Mouse (Mus musculus): Measurements from ENCODE around the gene Nrros. TPM values are rescaled to one million over a fixed set of nuclear protein-coding genes. Genes with fewer than 3 reads are reported as not detected.

Nrros gene
- total and polyA plus RNA-seq, 3 experiments = 3.9 to 9.5 (median 4.7) TPM

DNA sequence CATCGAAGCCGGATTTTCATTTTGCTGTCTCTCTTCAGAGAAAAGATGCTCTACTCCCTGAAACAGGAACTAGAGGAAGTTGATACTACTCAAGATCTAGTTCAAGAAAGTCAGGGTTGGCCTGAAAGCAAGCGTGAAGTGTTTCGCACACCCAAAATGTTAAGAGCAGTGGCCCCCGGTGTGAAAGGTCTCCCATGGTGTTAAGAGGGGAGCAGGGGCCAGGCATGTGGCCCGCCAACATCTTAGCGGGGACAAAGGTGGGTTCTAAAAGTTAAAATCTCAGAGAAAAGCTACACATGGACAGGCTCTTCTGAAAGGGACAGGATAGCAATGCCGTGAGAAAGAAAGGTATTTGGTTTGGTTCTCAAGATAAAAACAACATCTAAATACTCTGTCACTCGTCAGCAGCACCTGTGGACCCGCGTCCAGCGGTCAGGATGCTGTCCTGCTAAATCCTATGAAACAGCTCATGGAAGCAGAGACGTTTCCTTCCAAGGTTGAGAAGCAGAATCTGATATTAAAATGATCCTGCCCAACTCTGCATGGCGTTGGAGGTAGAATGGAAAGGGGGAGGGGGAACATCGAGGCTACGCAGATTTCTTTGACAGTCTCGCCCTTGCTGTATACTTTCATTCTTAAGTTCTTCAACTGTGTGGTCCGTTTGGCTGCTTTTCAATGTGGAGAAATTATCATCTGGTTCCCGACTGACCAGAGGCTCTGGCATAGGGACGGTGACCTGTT lies 35.8 kb downstream of the Nrros start:
- Histone ChIP-seq H3K9ac (ENCODE audit: low read depth, low read length) (peak overlapping the region; percentile 2), H3K27me3 (ENCODE audit: control insufficient read depth, insufficient read depth, low read length) (no peaks in the 10 kb centered on the region), H3K79me2 (replicated peaks; ENCODE audit: control insufficient read depth, insufficient read depth, low read length) (no peaks in the 10 kb centered on the region), H3K27ac (peak overlapping the region; percentile 65), H3K4me3 (peak overlapping the region; percentile 45), H3K4me1 (ENCODE audit: control insufficient read depth, insufficient read depth, low read length) (peaks cover 4% of the 10 kb centered on the region), H3K36me3 (ENCODE audit: control insufficient read depth, insufficient read depth, low read length) (no peaks in the 10 kb centered on the region)
- TF ChIP-seq CTCF (IDR thresholded peaks at IDR 0.05) (no peak), EP300 (IDR thresholded peaks at IDR 0.05; ENCODE audit: insufficient read depth, low read depth, low read length) (no peak), POLR2A (IDR thresholded peaks at IDR 0.05; ENCODE audit: insufficient read depth, low read depth, low read length) (no peak)
- intact Hi-C loops (cut with DNase I) = loop anchor here (2.0 kb wide), 1 partner anchor 47 kb away; no protein-coding TSS in a partner anchor
- WGBS = 43% methylated on average over 20 of the region's 20 CpGs
- no peak for DNase-seq

DNA sequence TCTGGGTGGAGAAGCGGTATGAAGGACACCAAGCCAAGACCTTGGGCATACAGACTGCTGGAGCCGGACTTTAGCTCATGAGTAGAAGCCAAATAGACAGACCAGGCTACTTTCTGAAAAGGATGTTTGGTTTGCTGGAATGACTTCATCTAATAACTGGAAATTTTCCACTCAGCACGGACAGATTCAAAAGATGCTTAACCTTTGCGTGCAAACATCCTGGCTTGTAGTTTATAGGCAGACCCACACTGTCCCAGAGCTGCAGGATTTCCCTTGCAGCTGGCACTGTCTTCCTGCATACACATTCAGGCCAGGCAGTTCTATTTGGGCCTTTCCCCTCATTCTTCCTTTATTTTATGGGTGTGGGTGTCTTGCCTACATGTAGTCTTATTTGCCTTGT lies 38.3 kb downstream of the Nrros start:
- H3K4me1 ChIP-seq (ENCODE audit: control insufficient read depth, insufficient read depth, low read length) = peaks cover 6% of the 10 kb centered on the region
- intact Hi-C loops (cut with DNase I) = no loop called here
- TF ChIP-seq POLR2A (IDR thresholded peaks at IDR 0.05; ENCODE audit: insufficient read depth, low read depth, low read length) (no peak), EP300 (IDR thresholded peaks at IDR 0.05; ENCODE audit: insufficient read depth, low read depth, low read length) (no peak), CTCF (IDR thresholded peaks at IDR 0.05) (no peak)
- no peak for DNase-seq
- WGBS = 53% methylated on average over 4 of the region's 4 CpGs
- H3K4me3 ChIP-seq = no peak overlapping the region
- no peak overlapping the region for H3K9ac ChIP-seq (ENCODE audit: low read depth, low read length)
- no peaks in the 10 kb centered on the region for H3K27me3 ChIP-seq (ENCODE audit: control insufficient read depth, insufficient read depth, low read length)
- no peaks in the 10 kb centered on the region for H3K79me2 ChIP-seq (replicated peaks; ENCODE audit: control insufficient read depth, insufficient read depth, low read length)
- no peak overlapping the region for H3K27ac ChIP-seq
- H3K36me3 ChIP-seq (ENCODE audit: control insufficient read depth, insufficient read depth, low read length) = no peaks in the 10 kb centered on the region

GRCm38 (mm10) chr16:32125364-32125763 lies 40.0 kb downstream of the Nrros start:
- H3K27ac ChIP-seq = no peak overlapping the region
- H3K4me1 ChIP-seq (ENCODE audit: control insufficient read depth, insufficient read depth, low read length) = peaks cover 4% of the 10 kb centered on the region
- intact Hi-C loops (cut with DNase I) = no loop called here
- 81% methylated on average over 3 of the region's 3 CpGs for WGBS
- no peak overlapping the region for H3K4me3 ChIP-seq
- no peaks in the 10 kb centered on the region for H3K36me3 ChIP-seq (ENCODE audit: control insufficient read depth, insufficient read depth, low read length)
- H3K79me2 ChIP-seq (replicated peaks; ENCODE audit: control insufficient read depth, insufficient read depth, low read length) = no peaks in the 10 kb centered on the region
- TF ChIP-seq POLR2A (IDR thresholded peaks at IDR 0.05; ENCODE audit: insufficient read depth, low read depth, low read length) = no peak
- TF ChIP-seq EP300 (IDR thresholded peaks at IDR 0.05; ENCODE audit: insufficient read depth, low read depth, low read length) = no peak
- no peak for TF ChIP-seq CTCF (IDR thresholded peaks at IDR 0.05)
- no peak overlapping the region for H3K9ac ChIP-seq (ENCODE audit: low read depth, low read length)
- no peak for DNase-seq
- H3K27me3 ChIP-seq (ENCODE audit: control insufficient read depth, insufficient read depth, low read length) = no peaks in the 10 kb centered on the region

DNA sequence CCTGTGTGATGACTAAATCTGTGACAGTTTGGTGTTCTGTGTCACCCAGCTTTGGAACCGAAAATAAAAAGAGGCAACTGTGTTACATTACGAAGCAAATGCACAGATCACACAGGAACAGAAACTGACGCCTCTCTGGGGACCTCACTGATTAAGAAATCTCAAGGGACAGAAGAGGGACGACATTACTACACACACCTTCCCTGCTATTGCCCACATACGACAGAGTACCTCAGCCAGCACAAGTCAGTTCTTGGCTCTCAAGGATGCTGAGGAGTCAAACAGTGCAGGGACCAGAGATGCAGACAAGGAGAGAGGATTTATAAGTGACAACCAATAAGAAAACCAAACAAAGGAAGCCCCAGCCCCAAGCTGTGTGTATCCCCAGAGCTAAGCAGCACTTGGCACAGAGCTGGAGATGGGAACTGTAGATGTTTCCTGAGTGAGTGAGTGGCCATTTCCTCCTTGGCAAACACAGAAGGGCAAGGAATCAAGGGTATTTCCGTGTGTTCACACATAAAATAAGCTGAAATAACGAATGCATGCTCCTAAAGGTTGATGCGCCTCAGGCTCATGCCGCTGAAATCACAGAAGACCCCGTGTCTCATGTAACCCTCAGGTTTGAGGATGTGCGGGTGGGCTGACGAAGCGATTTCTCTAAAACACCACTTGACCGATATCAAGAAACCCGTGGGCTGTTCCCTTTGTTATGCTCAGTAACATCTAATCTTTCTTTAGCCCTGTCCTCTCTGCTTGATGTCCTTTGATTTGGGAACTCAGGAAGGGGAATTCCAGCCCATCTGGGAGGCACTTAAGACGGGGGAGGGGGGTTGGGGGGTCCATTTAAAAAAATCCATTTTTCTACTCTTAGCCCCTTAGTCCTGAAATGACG lies 40.7 kb downstream of the Nrros start:
- H3K79me2 ChIP-seq (replicated peaks; ENCODE audit: control insufficient read depth, insufficient read depth, low read length) = no peaks in the 10 kb centered on the region
- H3K27me3 ChIP-seq (ENCODE audit: control insufficient read depth, insufficient read depth, low read length) = no peaks in the 10 kb centered on the region
- no peak overlapping the region for H3K4me3 ChIP-seq
- intact Hi-C loops (cut with DNase I) = no loop called here
- no peaks in the 10 kb centered on the region for H3K36me3 ChIP-seq (ENCODE audit: control insufficient read depth, insufficient read depth, low read length)
- DNase-seq = peak in 1 of 2 experiments; percentile 39
- peaks cover 4% of the 10 kb centered on the region for H3K4me1 ChIP-seq (ENCODE audit: control insufficient read depth, insufficient read depth, low read length)
- TF ChIP-seq POLR2A (IDR thresholded peaks at IDR 0.05; ENCODE audit: insufficient read depth, low read depth, low read length) = no peak
- no peak overlapping the region for H3K9ac ChIP-seq (ENCODE audit: low read depth, low read length)
- H3K27ac ChIP-seq = peak overlapping the region; percentile 36
- 32% methylated on average over 17 of the region's 17 CpGs for WGBS

- no peak overlapping the region for H3K4me3 ChIP-seq
- WGBS = 78% methylated on average over 7 of the region's 7 CpGs
- TF ChIP-seq POLR2A (IDR thresholded peaks at IDR 0.05; ENCODE audit: insufficient read depth, low read depth, low read length) (no peak), EP300 (IDR thresholded peaks at IDR 0.05; ENCODE audit: insufficient read depth, low read depth, low read length) (no peak), CTCF (IDR thresholded peaks at IDR 0.05) (no peak)
- no peak overlapping the region for H3K27ac ChIP-seq
- no peaks in the 10 kb centered on the region for H3K79me2 ChIP-seq (replicated peaks; ENCODE audit: control insufficient read depth, insufficient read depth, low read length)
- intact Hi-C loops (cut with DNase I) = no loop called here
- no peaks in the 10 kb centered on the region for H3K36me3 ChIP-seq (ENCODE audit: control insufficient read depth, insufficient read depth, low read length)
- H3K4me1 ChIP-seq (ENCODE audit: control insufficient read depth, insufficient read depth, low read length) = peaks cover 4% of the 10 kb centered on the region
- no peak overlapping the region for H3K9ac ChIP-seq (ENCODE audit: low read depth, low read length)
- no peak for DNase-seq
- H3K27me3 ChIP-seq (ENCODE audit: control insufficient read depth, insufficient read depth, low read length) = no peaks in the 10 kb centered on the region
Observed at GRCm38 (mm10) chr16:32124020-32124419, 41.4 kb downstream of the Nrros start.

- intact Hi-C loops (cut with DNase I) = no loop called here
- H3K4me3 ChIP-seq = no peak overlapping the region
- WGBS = 81% methylated on average over 3 of the region's 3 CpGs
- H3K4me1 ChIP-seq (ENCODE audit: control insufficient read depth, insufficient read depth, low read length) = peaks cover 1% of the 10 kb centered on the region; the same call in 1 of the 2 replicates
- H3K9ac ChIP-seq (ENCODE audit: low read depth, low read length) = no peak overlapping the region
- DNase-seq = no peak
- no peaks in the 10 kb centered on the region for H3K36me3 ChIP-seq (ENCODE audit: control insufficient read depth, insufficient read depth, low read length)
- H3K27ac ChIP-seq = no peak overlapping the region
- H3K79me2 ChIP-seq (replicated peaks; ENCODE audit: control insufficient read depth, insufficient read depth, low read length) = no peaks in the 10 kb centered on the region
- no peaks in the 10 kb centered on the region for H3K27me3 ChIP-seq (ENCODE audit: control insufficient read depth, insufficient read depth, low read length)
- no peak for TF ChIP-seq EP300 (IDR thresholded peaks at IDR 0.05; ENCODE audit: insufficient read depth, low read depth, low read length)
- 0 out of 2 replicates have a peak, but pooled peaks have one; percentile 9 for TF ChIP-seq CTCF (IDR thresholded peaks at IDR 0.05)
- TF ChIP-seq POLR2A (IDR thresholded peaks at IDR 0.05; ENCODE audit: insufficient read depth, low read depth, low read length) = no peak
Observed at GRCm38 (mm10) chr16:32120454-32120853, 44.9 kb downstream of the Nrros start.
